Mouse (Mus musculus) midbrain, postnatal 0 days (tissue): ENCODE data around the gene Taf9. TPM values are rescaled to one million over a fixed set of nuclear protein-coding genes. Genes with fewer than 3 reads are reported as not detected.

Experiments used
- ATAC-seq: fragments of 200-750 bp; cut with Nextera tagmentation; 2 replicates; pipeline ENCODE4 v1.8.0; 2017; ENCODE audit warnings: moderate number of reproducible peaks, mild to moderate bottlenecking, moderate TSS enrichment, moderate library complexity; ENCODE audit not compliant: low FRiP score
- DNase-seq: peaks from one replicate; pipeline ENCODE4 v3.0.0-alpha.2; 2015; ENCODE audit warnings: low spot score
- H3K27ac ChIP-seq: fragments of 300-500 bp; sonication (generic); 2 replicates; pipeline ENCODE4 v1.5.1; 2014; ENCODE audit warnings: low read depth, mild to moderate bottlenecking, low read length, mixed read lengths
- H3K27me3 ChIP-seq: fragments of 300-500 bp; sonication (generic); 2 replicates; pipeline ENCODE4 v1.6.1; 2014; ENCODE audit warnings: low read length, control low read depth, mixed read lengths; ENCODE audit not compliant: insufficient read depth
- H3K36me3 ChIP-seq: fragments of 300-500 bp; sonication (generic); 2 replicates; pipeline ENCODE4 v1.6.1; 2014; ENCODE audit warnings: low read length, control low read depth, mixed read lengths; ENCODE audit not compliant: insufficient read depth
- H3K4me1 ChIP-seq: fragments of 300-500 bp; sonication (generic); 2 replicates; pipeline ENCODE4 v1.6.1; 2014; ENCODE audit warnings: mild to moderate bottlenecking, control low read depth, antibody characterized with exemption, low read length, mixed read lengths; ENCODE audit not compliant: insufficient read depth
- H3K4me2 ChIP-seq: fragments of 300-500 bp; sonication (generic); 2 replicates; pipeline ENCODE4 v1.6.1; 2014; ENCODE audit warnings: low read depth, mild to moderate bottlenecking, low read length, mixed read lengths; ENCODE audit not compliant: poor library complexity, severe bottlenecking
- H3K4me3 ChIP-seq: fragments of 300-500 bp; sonication (generic); 2 replicates; pipeline ENCODE4 v1.5.1; 2014; ENCODE audit warnings: low read depth, mild to moderate bottlenecking, low read length, moderate library complexity
- H3K9ac ChIP-seq: fragments of 300-500 bp; sonication (generic); replicated peaks from 2 replicates; pipeline ENCODE4 v1.6.1; 2014; ENCODE audit warnings: mild to moderate bottlenecking, low read length, moderate library complexity, mixed read lengths; ENCODE audit not compliant: poor library complexity, severe bottlenecking
- H3K9me3 ChIP-seq: fragments of 300-500 bp; sonication (generic); 2 replicates; pipeline ENCODE4 v1.6.1; 2016; ENCODE audit warnings: low read length, control low read depth
- CTCF ChIP-seq: IDR thresholded peaks from 2 replicates; pipeline ENCODE4 v1.5.1; 2016; ENCODE audit warnings: antibody characterized with exemption, mild to moderate bottlenecking
- WGBS: fragments of 180-500 bp; shearing (Covaris S2); extraction: QIAGEN DNeasy Blood & Tissue Kit; methylation state at CpG from one replicate; pipeline ENCODE4 v1.1.7; 2014; 5-methylcytosine and 5-hydroxymethylcytosine counted together
- polyA plus RNA-seq: library from polyadenylated mRNA; unstranded; fragments of >200 nt; fragmentation: Nextera tagmentation; extraction: Ambion mirVana; gene quantifications from 2 replicates; pipeline ENCODE4 v1.2.1, GENCODE M21; 2015
- total RNA-seq: library from RNA; depleted of rRNA; stranded (reverse); fragments of >200 nt; gene quantifications from 2 replicates; pipeline ENCODE4 v1.2.3, GENCODE M21; 2014

Taf9 gene
- total and polyA plus RNA-seq, 2 experiments from 2014 or later: 41.5 to 51.3 TPM

DNA sequence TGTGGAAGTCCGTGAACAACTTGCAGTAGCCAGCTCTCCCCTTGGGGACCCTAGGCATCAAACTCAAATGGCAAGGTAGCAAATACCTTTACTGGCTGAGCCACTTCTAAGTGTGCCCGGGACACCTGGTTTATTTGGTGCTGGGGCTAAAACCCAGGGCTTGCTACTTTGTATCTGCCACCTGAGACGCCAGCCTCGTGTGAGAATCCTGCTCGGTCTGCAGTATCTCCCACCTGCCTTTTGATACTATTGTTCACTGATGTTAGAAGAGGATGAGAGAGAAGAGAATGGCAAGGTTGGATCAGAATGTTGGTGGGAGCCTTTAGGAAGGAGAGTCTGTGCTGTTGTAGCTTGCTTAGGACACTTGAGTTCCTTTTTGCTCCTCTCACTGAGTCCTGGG, 6.7 kb downstream of the Taf9 start:
- Histone ChIP-seq H3K4me3 (no peak overlapping the region), H3K27ac (no peak overlapping the region), H3K36me3 (peaks cover 7% of the 10 kb centered on the region; the same call in 1 of the 2 replicates), H3K9me3 (no peaks in the 10 kb centered on the region), H3K27me3 (no peaks in the 10 kb centered on the region), H3K4me1 (no peaks in the 10 kb centered on the region), H3K9ac (no peak overlapping the region), H3K4me2 (no peak overlapping the region)
- DNase-seq (no peak), ATAC-seq (no peak)
- 88% methylated on average over 5 of the region's 5 CpGs for WGBS
- TF ChIP-seq CTCF: no peak

DNA sequence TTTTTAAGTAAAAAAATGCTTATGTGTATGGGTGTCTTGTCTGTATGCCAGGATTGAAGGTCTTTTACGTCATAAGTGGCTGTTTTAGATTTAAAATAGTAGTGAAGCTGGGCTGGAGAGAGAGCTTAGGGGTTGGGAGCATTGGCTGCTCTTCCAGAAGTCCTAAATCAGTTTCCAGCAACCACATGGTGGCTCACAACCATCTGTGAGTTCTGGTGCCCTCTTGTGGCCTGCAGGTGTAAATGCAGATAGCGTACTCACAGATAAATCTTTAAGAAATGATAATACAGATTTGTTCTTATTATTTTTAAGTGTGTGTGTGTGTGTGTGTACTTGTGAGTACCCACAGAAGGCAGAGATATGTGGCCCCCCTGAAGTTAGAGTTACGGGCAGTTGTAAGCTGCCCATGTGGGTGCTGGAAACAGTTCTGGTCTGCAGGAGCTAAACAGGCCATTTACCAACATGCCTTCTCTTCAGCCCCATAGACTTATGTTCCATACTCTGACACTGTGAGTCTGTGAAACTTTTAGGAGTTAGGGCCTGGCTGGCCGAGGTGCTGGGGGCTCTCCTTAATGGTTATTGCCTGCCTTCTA, 8.6 kb downstream of the Taf9 start:
- Histone ChIP-seq H3K4me2 (no peak overlapping the region), H3K27me3 (no peaks in the 10 kb centered on the region), H3K4me1 (no peaks in the 10 kb centered on the region), H3K9me3 (no peaks in the 10 kb centered on the region), H3K4me3 (no peak overlapping the region), H3K36me3 (peaks cover 7% of the 10 kb centered on the region; the same call in 1 of the 2 replicates), H3K9ac (no peak overlapping the region), H3K27ac (no peak overlapping the region)
- TF ChIP-seq CTCF: peak; percentile 95
- 46% methylated on average over 4 of the region's 4 CpGs for WGBS
- no peak for ATAC-seq
- peak; percentile 72 for DNase-seq

DNA sequence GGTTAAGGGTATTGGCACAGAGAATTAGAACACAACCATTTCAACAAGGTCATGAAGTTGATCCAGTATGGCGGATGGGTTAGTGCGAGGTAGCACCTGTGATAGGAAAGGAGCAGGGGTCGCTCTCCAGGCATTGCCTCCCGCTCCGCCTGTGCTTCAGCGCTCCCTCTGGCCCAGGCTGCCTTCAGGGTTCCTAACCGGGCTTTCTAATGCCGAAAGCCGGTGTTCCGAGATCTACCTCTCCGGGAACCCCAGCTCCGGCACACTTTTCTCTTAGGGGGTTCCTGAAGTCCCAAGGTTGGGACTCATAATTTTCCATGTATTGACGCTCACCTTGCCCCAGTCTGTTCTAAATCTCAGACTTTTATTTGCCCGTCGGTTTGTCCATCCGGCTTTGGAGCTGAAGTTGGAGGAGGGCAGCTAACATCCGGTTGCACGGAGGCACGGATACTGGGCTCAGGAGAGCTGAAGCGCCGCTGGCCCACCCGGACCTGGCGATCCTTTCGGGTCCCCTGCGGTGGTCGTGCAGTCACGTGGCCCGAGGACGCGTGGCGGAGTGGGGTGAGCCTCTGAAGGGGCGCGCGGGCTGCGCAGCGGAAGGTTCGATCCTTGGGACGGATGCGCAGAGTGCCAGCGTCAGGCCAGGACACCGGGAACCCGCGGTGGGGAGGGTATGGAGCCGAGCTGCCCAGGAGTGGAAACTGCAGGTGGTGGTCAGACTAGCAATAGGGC, 18.1 kb downstream of the Taf9 start, which contains the start of gene Ccdc125:
TSS of gene Ccdc125 (plus strand) at position 427 of the 732 bp plus-strand sequence.
- no peak for TF ChIP-seq CTCF
- H3K27me3 ChIP-seq: peaks cover 3% of the 10 kb centered on the region; the same call in 1 of the 2 replicates
- ATAC-seq: peak; percentile 47; the same call in 1 of the 2 replicates
- WGBS: under 1% methylated on average over 44 of the region's 44 CpGs
- H3K9me3 ChIP-seq: no peaks in the 10 kb centered on the region
- peak within 1 kb of the TSS; percentile 89 for H3K4me2 ChIP-seq
- H3K36me3 ChIP-seq: peaks cover 6% of the 10 kb centered on the region
- H3K9ac ChIP-seq: peak within 1 kb of the TSS; percentile 52
- peak within 1 kb of the TSS; percentile 47 for H3K4me3 ChIP-seq
- H3K27ac ChIP-seq: no peak within 1 kb of the TSS; the same call in 1 of the 2 replicates
- peak; percentile 5 for DNase-seq
- no peaks in the 10 kb centered on the region for H3K4me1 ChIP-seq

GRCm38 (mm10) chr13:100670181-100670741, 18.9 kb downstream of the Taf9 start:
- WGBS: 60% methylated on average over 9 of the region's 9 CpGs
- H3K36me3 ChIP-seq: peaks cover 6% of the 10 kb centered on the region
- TF ChIP-seq CTCF: no peak
- peak overlapping the region; percentile 89 for H3K4me2 ChIP-seq
- H3K27ac ChIP-seq: no peak overlapping the region
- peak overlapping the region; percentile 47 for H3K4me3 ChIP-seq
- no peak overlapping the region; the same call in 1 of the 2 replicates for H3K9ac ChIP-seq
- H3K4me1 ChIP-seq: no peaks in the 10 kb centered on the region
- DNase-seq (no peak), ATAC-seq (no peak)
- no peaks in the 10 kb centered on the region for H3K9me3 ChIP-seq
- peaks cover 3% of the 10 kb centered on the region; the same call in 1 of the 2 replicates for H3K27me3 ChIP-seq

DNA sequence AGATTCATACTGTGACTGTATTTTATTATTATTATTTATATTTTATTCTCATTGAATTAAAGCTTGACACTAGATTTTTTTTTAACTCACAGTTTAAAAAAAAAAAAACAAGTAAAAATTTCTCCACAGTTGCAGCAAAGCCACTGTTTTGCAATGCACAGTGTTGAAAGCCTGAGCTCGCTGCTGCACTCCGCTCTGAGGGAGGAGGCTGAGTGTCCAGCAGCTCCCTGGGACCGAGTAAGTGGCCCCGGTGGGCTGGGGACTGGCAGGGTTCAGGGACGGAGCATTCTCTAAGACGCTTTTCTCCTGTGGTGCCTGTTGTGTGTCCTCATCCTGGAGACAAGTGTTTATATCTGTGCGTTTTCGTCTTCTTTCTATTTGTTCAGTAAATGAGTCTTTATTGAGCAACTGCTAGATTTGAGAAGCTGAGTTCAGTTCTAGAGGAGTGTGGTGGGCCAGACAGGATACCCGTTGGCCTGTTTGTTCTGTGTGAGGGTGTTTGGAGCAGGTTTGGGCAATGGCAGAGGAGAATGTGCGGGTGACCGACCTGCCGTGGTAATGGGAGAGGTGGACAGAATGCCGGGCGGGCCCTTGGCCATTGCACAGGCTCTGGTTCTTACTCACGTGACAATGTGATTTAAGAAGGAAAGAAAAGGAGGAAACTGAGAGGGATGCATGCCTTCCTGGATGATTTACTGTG, 24.7 kb downstream of the Taf9 start:
- H3K4me3 ChIP-seq: no peak overlapping the region
- 91% methylated on average over 15 of the region's 15 CpGs for WGBS
- no peak overlapping the region for H3K4me2 ChIP-seq
- H3K36me3 ChIP-seq: no peaks in the 10 kb centered on the region
- TF ChIP-seq CTCF: no peak
- H3K27me3 ChIP-seq: no peaks in the 10 kb centered on the region
- no peak for DNase-seq
- no peaks in the 10 kb centered on the region for H3K4me1 ChIP-seq
- H3K9me3 ChIP-seq: no peaks in the 10 kb centered on the region
- no peak overlapping the region for H3K9ac ChIP-seq
- ATAC-seq: no peak
- no peak overlapping the region for H3K27ac ChIP-seq
